Mouse (Mus musculus) thymus, postnatal 25 days (tissue): Measurements from ENCODE around the gene Amigo3.
A peak's percentile ranks its signal among the peaks of the same experiment; 100 is the strongest.

Experiments
- DNase-seq: peaks from one replicate; pipeline ENCODE4 v3.0.0; 2022

Amigo3 gene

DNA sequence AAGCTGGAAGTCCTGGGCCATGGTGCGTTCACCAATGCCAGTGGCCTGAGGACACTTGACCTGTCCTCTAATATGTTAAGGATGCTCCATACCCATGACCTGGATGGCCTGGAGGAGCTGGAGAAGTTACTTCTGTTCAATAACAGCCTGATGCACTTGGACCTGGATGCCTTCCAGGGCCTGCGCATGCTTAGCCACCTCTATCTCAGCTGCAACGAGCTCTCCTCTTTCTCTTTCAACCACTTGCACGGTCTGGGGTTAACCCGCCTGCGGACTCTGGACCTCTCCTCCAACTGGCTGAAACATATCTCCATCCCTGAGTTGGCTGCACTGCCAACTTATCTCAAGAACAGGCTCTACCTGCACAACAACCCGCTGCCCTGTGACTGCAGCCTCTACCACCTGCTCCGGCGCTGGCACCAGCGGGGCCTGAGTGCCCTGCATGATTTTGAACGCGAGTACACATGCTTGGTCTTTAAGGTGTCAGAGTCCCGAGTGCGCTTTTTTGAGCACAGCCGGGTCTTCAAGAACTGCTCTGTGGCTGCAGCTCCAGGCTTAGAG, 786 bp downstream of the Amigo3 start:
- no peak for DNase-seq

- DNase-seq, result no peak
Observed at GRCm38 (mm10) chr9:108054331-108055040, 1.5 kb downstream of the Amigo3 start.

- DNase-seq, result no peak
Observed at GRCm38 (mm10) chr9:108055061-108055460, 2.1 kb downstream of the Amigo3 start.

- DNase-seq, result no peak
Observed at GRCm38 (mm10) chr9:108055661-108056237, 2.8 kb downstream of the Amigo3 start.

- no peak for DNase-seq
Observed at GRCm38 (mm10) chr9:108056361-108057261, 3.7 kb downstream of the Amigo3 start.

GRCm38 (mm10) chr9:108057262-108057562, 4.3 kb downstream of the Amigo3 start:
- DNase-seq, result no peak

- no peak for DNase-seq
Observed at GRCm38 (mm10) chr9:108058291-108058690, 5.3 kb downstream of the Amigo3 start.

GRCm38 (mm10) chr9:108062142-108062541, 9.2 kb downstream of the Amigo3 start:
- DNase-seq, result no peak

DNA sequence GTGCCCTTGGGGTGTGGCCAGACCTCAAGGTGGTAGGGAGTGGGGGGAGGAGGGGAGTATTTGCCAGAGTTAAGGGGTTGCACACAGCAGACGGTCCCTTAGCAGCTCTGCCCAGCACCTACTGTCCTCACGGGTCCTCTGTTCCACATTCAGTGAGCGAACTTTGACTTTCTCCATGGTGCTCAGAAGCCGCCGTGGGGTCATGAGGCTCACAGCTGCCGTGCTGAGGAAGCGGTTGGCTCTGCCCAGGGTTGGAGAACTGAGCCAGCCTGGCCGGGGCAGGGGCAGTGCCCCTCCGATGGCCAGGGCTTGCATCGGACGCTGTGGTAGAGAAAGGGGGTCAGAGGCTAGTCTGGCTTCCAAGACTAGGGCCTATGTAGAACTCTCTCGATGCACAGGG, 10.4 kb downstream of the Amigo3 start:
- no peak for DNase-seq

DNA sequence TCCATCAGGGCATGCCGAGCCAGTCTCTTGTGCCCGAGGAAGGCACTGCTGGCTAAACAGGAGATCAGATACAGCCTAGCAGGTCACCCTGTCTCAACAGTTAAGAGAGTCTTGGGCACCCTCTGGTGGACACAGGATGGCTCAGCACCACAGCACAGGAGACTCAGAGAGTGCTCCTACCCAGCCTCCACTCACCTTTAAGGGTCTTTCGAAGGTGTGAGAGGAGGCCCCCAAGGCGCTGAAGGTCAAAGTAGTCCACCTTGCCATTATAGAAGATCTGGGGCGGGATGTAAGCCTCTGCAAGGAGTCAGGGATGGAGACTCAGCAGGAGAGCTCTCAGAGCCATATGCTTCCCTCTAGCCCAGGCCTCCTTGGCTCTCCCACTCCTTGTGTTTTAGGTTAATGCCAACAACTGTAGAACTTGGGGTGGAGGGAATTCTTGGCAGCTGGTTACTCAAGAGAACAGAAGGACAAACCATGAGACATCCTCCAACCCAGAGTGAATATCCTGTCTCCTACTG, 12.6 kb downstream of the Amigo3 start:
- peak; percentile 67 for DNase-seq

DNA sequence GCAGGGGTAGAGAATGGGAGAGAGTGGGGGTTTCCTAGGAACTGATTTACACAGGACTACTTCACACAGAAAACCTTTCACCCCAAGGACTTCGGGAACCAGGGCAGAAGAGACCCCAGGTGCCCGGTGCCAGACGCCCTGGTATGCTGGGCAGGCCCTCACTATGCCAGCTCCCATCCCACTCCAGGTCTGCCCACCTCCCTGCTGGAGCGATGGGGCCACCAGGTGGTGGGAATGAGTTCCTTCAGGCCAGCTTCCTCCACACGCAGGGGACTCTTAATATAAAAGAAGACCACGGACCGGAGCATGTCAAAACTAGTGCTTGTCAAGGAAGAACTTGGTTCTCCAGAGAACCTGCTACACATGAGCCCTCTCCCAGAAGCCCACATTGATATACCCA, 14.2 kb downstream of the Amigo3 start:
- DNase-seq, result no peak

DNA sequence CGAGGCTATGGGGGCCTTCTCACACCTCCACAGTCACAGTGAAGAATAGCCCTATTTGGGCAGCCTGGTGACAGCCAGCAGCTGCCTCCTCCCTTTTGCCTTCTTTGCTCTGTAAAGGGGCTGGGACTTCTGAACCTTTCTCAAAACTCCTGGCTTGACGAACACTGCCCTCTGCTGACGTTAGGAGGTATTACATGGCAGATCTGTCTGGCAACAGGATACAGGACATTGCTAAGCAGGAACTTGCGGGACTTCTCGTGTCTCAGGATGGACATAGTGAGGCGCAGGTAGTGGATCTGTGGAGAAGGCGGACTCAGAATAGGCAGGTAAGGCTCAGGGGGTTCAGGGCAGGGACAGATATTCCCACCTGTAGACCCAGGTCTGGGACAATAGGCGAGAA, 14.9 kb downstream of the Amigo3 start:
- DNase-seq, result peak; percentile 82

- no peak for DNase-seq
Observed at GRCm38 (mm10) chr9:108069007-108069406, 16.0 kb downstream of the Amigo3 start.

GRCm38 (mm10) chr9:108069529-108069928, 16.6 kb downstream of the Amigo3 start:
- no peak for DNase-seq

- DNase-seq, result no peak
Observed at GRCm38 (mm10) chr9:108071801-108072200, 18.8 kb downstream of the Amigo3 start.

GRCm38 (mm10) chr9:108072481-108072924, 19.5 kb downstream of the Amigo3 start:
- DNase-seq, result no peak

GRCm38 (mm10) chr9:108073141-108073930, 20.4 kb downstream of the Amigo3 start:
- DNase-seq, result no peak

DNA sequence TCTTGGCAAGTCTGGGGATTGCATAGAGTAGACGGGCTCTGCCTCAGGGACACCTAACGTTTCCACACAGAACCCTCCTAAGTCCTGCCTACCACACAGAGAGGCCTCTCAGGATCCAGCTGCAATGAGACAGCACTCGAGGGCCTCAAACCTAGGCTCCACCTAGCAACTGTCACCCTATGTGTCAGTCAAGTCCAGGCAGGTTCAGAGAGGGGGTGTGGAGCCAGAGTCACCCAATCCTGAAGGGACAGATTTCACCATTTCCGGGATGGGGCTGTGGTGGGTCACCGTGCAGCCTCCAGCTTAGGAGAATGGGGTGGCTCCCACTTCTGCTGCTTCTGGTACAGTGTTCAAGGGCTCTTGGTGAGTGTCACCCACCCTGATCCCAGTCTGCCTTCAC, 27.2 kb downstream of the Amigo3 start, which contains the start of gene Mst1:
Gene Mst1 (plus strand): TSS at position 269 of the 400 bp plus-strand sequence.
- DNase-seq, result no peak

GRCm38 (mm10) chr9:108082549-108082948, 29.6 kb downstream of the Amigo3 start:
- no peak for DNase-seq

DNA sequence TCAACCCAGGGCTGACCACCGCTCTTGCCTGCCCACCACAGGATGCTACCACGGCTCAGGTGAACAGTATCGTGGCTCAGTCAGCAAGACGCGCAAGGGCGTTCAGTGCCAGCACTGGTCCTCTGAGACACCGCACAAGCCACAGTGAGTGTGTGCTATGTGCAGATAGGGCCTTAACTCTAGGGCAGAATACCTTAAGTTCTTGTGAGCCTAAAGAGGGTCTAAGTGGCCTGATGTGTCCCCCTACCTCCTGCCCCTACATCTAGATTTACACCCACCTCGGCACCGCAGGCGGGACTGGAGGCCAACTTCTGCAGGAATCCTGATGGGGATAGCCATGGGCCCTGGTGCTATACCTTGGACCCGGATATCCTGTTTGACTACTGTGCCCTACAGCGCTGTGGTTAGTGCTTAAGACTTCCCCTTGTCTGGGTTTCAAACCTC, 30.1 kb downstream of the Amigo3 start, which contains the start of gene Rnf123:
Gene Rnf123 (minus strand): TSS at position 359 of the 444 bp plus-strand sequence.
- no peak for DNase-seq

- DNase-seq, result no peak
Observed at GRCm38 (mm10) chr9:108083561-108083960, 30.6 kb downstream of the Amigo3 start.

DNA sequence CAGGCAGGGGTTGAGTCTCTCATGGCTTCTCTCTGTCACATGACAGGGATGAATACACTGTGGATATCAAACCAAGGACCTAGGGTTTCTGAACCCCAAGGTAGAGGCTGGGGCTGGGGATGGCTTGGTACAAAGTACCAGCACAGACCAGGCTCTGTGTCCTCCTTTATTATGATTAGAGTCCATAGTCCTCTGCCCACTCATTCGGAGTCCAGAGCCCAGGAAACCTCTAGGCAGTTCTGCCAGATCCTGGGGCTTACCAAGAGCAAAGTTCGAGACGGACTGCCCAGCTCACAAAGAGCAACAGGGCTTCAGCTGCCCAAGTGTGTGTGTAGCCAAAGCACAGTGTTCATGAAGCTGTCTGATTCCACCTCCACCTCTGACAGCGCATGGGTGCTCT, 32.3 kb downstream of the Amigo3 start:
- no peak for DNase-seq
